Mouse (Mus musculus) embryonic facial prominence, embryonic 11.5 days (tissue): ENCODE results near the gene Etv4. TPM values are rescaled to one million over a fixed set of nuclear protein-coding genes. Genes with fewer than 3 reads are reported as not detected.

Source experiments
- ATAC-seq: fragments of 200-750 bp; cut with Nextera tagmentation; replicated peaks from 2 replicates; pipeline ENCODE4 v1.8.0; 2017; ENCODE audit warnings: low read depth; ENCODE audit not compliant: insufficient number of reproducible peaks, low FRiP score, low TSS enrichment
- DNase-seq: peaks from one replicate; pipeline ENCODE4 v3.0.0-alpha.2; 2015; ENCODE audit warnings: low spot score
- H3K27ac ChIP-seq: fragments of 300-500 bp; sonication (generic); replicated peaks from 2 replicates; pipeline ENCODE4 v1.5.1; 2014; ENCODE audit warnings: mild to moderate bottlenecking, low read depth, low read length, control low read depth
- H3K27me3 ChIP-seq: fragments of 300-500 bp; sonication (generic); 2 replicates; pipeline ENCODE4 v1.6.1; 2014; ENCODE audit warnings: mild to moderate bottlenecking, low read length, moderate library complexity, mixed read lengths; ENCODE audit not compliant: control insufficient read depth, insufficient read depth
- H3K36me3 ChIP-seq: fragments of 300-500 bp; sonication (generic); replicated peaks from 2 replicates; pipeline ENCODE4 v1.6.1; 2014; ENCODE audit warnings: low read depth, mild to moderate bottlenecking, low read length, moderate library complexity, mixed read lengths; ENCODE audit not compliant: control insufficient read depth, insufficient read depth
- H3K4me1 ChIP-seq: fragments of 300-500 bp; sonication (generic); 2 replicates; pipeline ENCODE4 v1.6.1; 2014; ENCODE audit warnings: low read length, mixed read lengths; ENCODE audit not compliant: control insufficient read depth, insufficient read depth
- H3K4me2 ChIP-seq: fragments of 300-500 bp; sonication (generic); 2 replicates; pipeline ENCODE4 v1.6.1; 2014; ENCODE audit warnings: low read depth, mild to moderate bottlenecking, control low read depth, low read length, moderate library complexity
- H3K4me3 ChIP-seq: fragments of 300-500 bp; sonication (generic); 2 replicates; pipeline ENCODE4 v1.5.1; 2014; ENCODE audit warnings: low read depth, low read length, control low read depth
- H3K9ac ChIP-seq: fragments of 300-500 bp; sonication (generic); replicated peaks from 2 replicates; pipeline ENCODE4 v1.6.1; 2014; ENCODE audit warnings: mild to moderate bottlenecking, control low read depth, low read length
- H3K9me3 ChIP-seq: fragments of 300-500 bp; sonication (generic); replicated peaks from 2 replicates; pipeline ENCODE4 v1.6.1; 2016; ENCODE audit warnings: mild to moderate bottlenecking, low read length, inconsistent platforms, mixed read lengths; ENCODE audit not compliant: control insufficient read depth
- WGBS: fragments of 180-500 bp; shearing (Covaris S2); extraction: QIAGEN DNeasy Blood & Tissue Kit; methylation state at CpG from one replicate; pipeline ENCODE4 v1.1.7; 2014; 5-methylcytosine and 5-hydroxymethylcytosine counted together
- polyA plus RNA-seq: library from polyadenylated mRNA; unstranded; fragments of >200 nt; fragmentation: Nextera tagmentation; extraction: Ambion mirVana; gene quantifications from 2 replicates; pipeline ENCODE4 v1.2.1, GENCODE M21; 2014

Gene Etv4
- polyA plus RNA-seq, 1 experiment from 2014 or later: 14.5 TPM

- H3K4me1 ChIP-seq: no peaks in the 10 kb centered on the region
- no peaks in the 10 kb centered on the region for H3K27me3 ChIP-seq
- H3K9me3 ChIP-seq: no peaks in the 10 kb centered on the region
- no peak within 1 kb of the TSS for H3K27ac ChIP-seq
- peak within 1 kb of the TSS; percentile 75 for H3K4me3 ChIP-seq
- ATAC-seq: peak; percentile 91
- H3K36me3 ChIP-seq: no peaks in the 10 kb centered on the region
- under 1% methylated on average over 51 of the region's 51 CpGs for whole genome bisulfite sequencing
- H3K4me2 ChIP-seq: peak within 1 kb of the TSS; percentile 58
- peak within 1 kb of the TSS; percentile 80 for H3K9ac ChIP-seq
- peak; percentile 99 for DNase-seq
Measured at GRCm38 (mm10) chr11:101732518-101733440, 52.4 kb downstream of the Etv4 start, which contains the start of gene Dhx8. Gene Dhx8, plus strand, starts transcription at chr11:101732919.

GRCm38 (mm10) chr11:101729308-101729707 lies 55.9 kb downstream of the Etv4 start:
- ATAC-seq (no peak), DNase-seq (no peak)
- Histone ChIP-seq H3K9me3 (no peaks in the 10 kb centered on the region), H3K4me3 (no peak overlapping the region), H3K4me1 (no peaks in the 10 kb centered on the region), H3K27ac (no peak overlapping the region), H3K4me2 (no peak overlapping the region), H3K9ac (no peak overlapping the region), H3K27me3 (no peaks in the 10 kb centered on the region), H3K36me3 (no peaks in the 10 kb centered on the region)
- WGBS: 55% methylated on average over 3 of the region's 3 CpGs

GRCm38 (mm10) chr11:101726765-101727164 lies 58.4 kb downstream of the Etv4 start:
- H3K4me1 ChIP-seq: no peaks in the 10 kb centered on the region
- H3K27me3 ChIP-seq: no peaks in the 10 kb centered on the region
- ATAC-seq (no peak), DNase-seq (no peak)
- no peak overlapping the region for H3K9ac ChIP-seq
- H3K4me2 ChIP-seq: no peak overlapping the region
- no peaks in the 10 kb centered on the region for H3K36me3 ChIP-seq
- no peaks in the 10 kb centered on the region for H3K9me3 ChIP-seq
- H3K4me3 ChIP-seq: no peak overlapping the region
- no peak overlapping the region for H3K27ac ChIP-seq
- 58% methylated on average over 2 of the region's 2 CpGs for WGBS

GRCm38 (mm10) chr11:101725043-101725442 lies 60.1 kb downstream of the Etv4 start:
- H3K4me3 ChIP-seq: no peak overlapping the region
- no peak for DNase-seq
- H3K9me3 ChIP-seq: no peaks in the 10 kb centered on the region
- H3K27ac ChIP-seq: no peak overlapping the region
- H3K36me3 ChIP-seq: no peaks in the 10 kb centered on the region
- no peak overlapping the region for H3K9ac ChIP-seq
- no peaks in the 10 kb centered on the region for H3K4me1 ChIP-seq
- ATAC-seq: no peak
- H3K4me2 ChIP-seq: no peak overlapping the region
- 81% methylated on average over 8 of the region's 8 CpGs for WGBS
- H3K27me3 ChIP-seq: no peaks in the 10 kb centered on the region

- WGBS: 77% methylated on average over 21 of the region's 21 CpGs
- DNase-seq (no peak), ATAC-seq (no peak)
- Histone ChIP-seq H3K4me1 (no peaks in the 10 kb centered on the region), H3K4me2 (no peak overlapping the region), H3K9me3 (no peaks in the 10 kb centered on the region), H3K27ac (no peak overlapping the region), H3K36me3 (no peaks in the 10 kb centered on the region), H3K4me3 (no peak overlapping the region), H3K27me3 (no peaks in the 10 kb centered on the region), H3K9ac (no peak overlapping the region)
Measured at GRCm38 (mm10) chr11:101719986-101720520, 65.1 kb downstream of the Etv4 start.

Other genes starting within 250 kb of the Etv4 start
- gene Brca1, start 233.4 kb downstream of the Etv4 start, polyA plus RNA-seq: 21.4 and 24.7 TPM in 2 replicates
- gene Nbr1, start 233.2 kb downstream of the Etv4 start, polyA plus RNA-seq: 69.2 and 74.1 TPM in 2 replicates
- 2.0 and 2.4 TPM in 2 replicates for gene Tmem106a, start 203.1 kb downstream of the Etv4 start, polyA plus RNA-seq
- gene Gm11634, start 186.1 kb downstream of the Etv4 start, polyA plus RNA-seq: not detected in 2 replicates
- gene Rdm1, start 158.2 kb downstream of the Etv4 start, polyA plus RNA-seq: 37.3 and 43.0 TPM in 2 replicates
- gene Arl4d, start 119.8 kb downstream of the Etv4 start, polyA plus RNA-seq: 2.8 and 4.3 TPM in 2 replicates
- gene Dhx8, start 52.5 kb downstream of the Etv4 start, polyA plus RNA-seq: 46.7 and 47.3 TPM in 2 replicates
- 4.9 and 6.0 TPM in 2 replicates for gene Meox1, start 109.0 kb upstream of the Etv4 start, polyA plus RNA-seq
- not detected in 2 replicates for gene Sost, start 181.6 kb upstream of the Etv4 start, polyA plus RNA-seq
- not detected in 2 replicates for gene Cfap97d1, start 198.9 kb upstream of the Etv4 start, polyA plus RNA-seq
- gene Dusp3, start 201.6 kb upstream of the Etv4 start, polyA plus RNA-seq: 11.3 and 12.2 TPM in 2 replicates
- gene Mpp3, start 243.1 kb upstream of the Etv4 start, polyA plus RNA-seq: 6.3 and 6.8 TPM in 2 replicates